Mouse (Mus musculus) forebrain, embryonic 16.5 days (tissue): ENCODE measurements around the gene Fbxw4. TPM values are rescaled to one million over a fixed set of nuclear protein-coding genes. Genes with fewer than 3 reads are reported as not detected.

Experiments used
- ATAC-seq: fragments of 200-750 bp; cut with Nextera tagmentation; 2 replicates; pipeline ENCODE4 v1.8.0; 2017; ENCODE audit warnings: mild to moderate bottlenecking, moderate library complexity
- H3K27ac ChIP-seq: fragments of 300-500 bp; sonication (generic); 2 replicates; pipeline ENCODE4 v1.5.1; 2014; ENCODE audit warnings: low read length, control low read depth
- H3K27me3 ChIP-seq: fragments of 300-500 bp; sonication (generic); replicated peaks from 2 replicates; pipeline ENCODE4 v1.6.1; 2014; ENCODE audit warnings: low read length; ENCODE audit not compliant: control insufficient read depth, insufficient read depth
- H3K36me3 ChIP-seq: fragments of 300-500 bp; sonication (generic); 2 replicates; pipeline ENCODE4 v1.6.1; 2014; ENCODE audit not compliant: control insufficient read depth, insufficient read depth
- H3K4me1 ChIP-seq: fragments of 300-500 bp; sonication (generic); replicated peaks from 2 replicates; pipeline ENCODE4 v1.6.1; 2014; ENCODE audit warnings: low read length; ENCODE audit not compliant: control insufficient read depth, insufficient read depth
- H3K4me2 ChIP-seq: fragments of 300-500 bp; sonication (generic); 2 replicates; pipeline ENCODE4 v1.6.1; 2014; ENCODE audit warnings: mild to moderate bottlenecking, low read length, control low read depth
- H3K4me3 ChIP-seq: fragments of 300-500 bp; sonication (generic); replicated peaks from 2 replicates; pipeline ENCODE4 v1.5.1; 2014; ENCODE audit warnings: mild to moderate bottlenecking, low read length, control low read depth
- H3K9ac ChIP-seq: fragments of 300-500 bp; sonication (generic); replicated peaks from 2 replicates; pipeline ENCODE4 v1.6.1; 2014; ENCODE audit warnings: low read depth, low read length, control low read depth
- H3K9me3 ChIP-seq: fragments of 300-500 bp; sonication (generic); 2 replicates; pipeline ENCODE4 v1.6.1; 2016; ENCODE audit warnings: low read length; ENCODE audit not compliant: control insufficient read depth
- WGBS: fragments of 180-500 bp; shearing (Covaris S2); extraction: QIAGEN DNeasy Blood & Tissue Kit; methylation state at CpG from one replicate; pipeline ENCODE4 v1.1.7; 2014; 5-methylcytosine and 5-hydroxymethylcytosine counted together
- polyA plus RNA-seq: library from polyadenylated mRNA; unstranded; fragments of >200 nt; fragmentation: Nextera tagmentation; extraction: Ambion mirVana; gene quantifications from 2 replicates; pipeline ENCODE4 v1.2.1, GENCODE M21; 2015

Gene Fbxw4
- polyA plus RNA-seq, 1 experiment from 2014 or later: 5.7 TPM

DNA sequence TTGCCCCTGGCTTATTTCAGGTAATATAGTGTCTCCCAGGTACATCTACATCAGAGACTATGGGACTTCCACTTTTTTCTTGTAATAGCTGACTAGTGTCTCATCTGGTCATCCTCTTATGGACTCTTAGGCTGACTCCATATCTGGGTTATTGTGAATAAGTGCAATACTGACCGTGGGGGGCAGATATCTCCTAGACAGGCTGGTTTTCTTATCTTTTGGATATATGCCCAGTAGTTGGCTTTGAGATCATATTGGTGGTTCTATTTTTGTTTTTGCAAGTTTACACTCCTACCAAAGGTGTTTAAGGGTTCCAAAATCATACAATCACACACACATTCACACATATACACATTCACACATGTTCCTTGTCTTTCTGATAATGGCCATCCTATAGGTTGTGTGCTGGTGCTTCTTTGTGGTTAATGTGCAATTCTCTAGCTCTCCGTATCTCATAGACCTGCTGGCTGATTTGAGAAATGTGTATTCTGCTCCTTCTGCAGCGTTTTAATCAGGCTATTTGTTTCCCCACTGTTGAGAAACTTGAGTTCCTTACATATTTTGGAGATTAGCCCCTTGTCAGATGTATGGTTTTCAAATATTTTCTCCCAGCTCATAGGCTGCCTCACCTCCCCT is 20.5 kb upstream of the Fbxw4 start:
- 59% methylated on average over 3 of the region's 3 CpGs for WGBS
- peaks cover 8% of the 10 kb centered on the region for H3K27me3 ChIP-seq
- H3K4me3 ChIP-seq: no peak overlapping the region
- H3K4me2 ChIP-seq: no peak overlapping the region
- no peaks in the 10 kb centered on the region for H3K36me3 ChIP-seq
- peaks cover 11% of the 10 kb centered on the region for H3K4me1 ChIP-seq
- no peaks in the 10 kb centered on the region for H3K9me3 ChIP-seq
- no peak overlapping the region for H3K27ac ChIP-seq
- no peak overlapping the region for H3K9ac ChIP-seq
- ATAC-seq: no peak

DNA sequence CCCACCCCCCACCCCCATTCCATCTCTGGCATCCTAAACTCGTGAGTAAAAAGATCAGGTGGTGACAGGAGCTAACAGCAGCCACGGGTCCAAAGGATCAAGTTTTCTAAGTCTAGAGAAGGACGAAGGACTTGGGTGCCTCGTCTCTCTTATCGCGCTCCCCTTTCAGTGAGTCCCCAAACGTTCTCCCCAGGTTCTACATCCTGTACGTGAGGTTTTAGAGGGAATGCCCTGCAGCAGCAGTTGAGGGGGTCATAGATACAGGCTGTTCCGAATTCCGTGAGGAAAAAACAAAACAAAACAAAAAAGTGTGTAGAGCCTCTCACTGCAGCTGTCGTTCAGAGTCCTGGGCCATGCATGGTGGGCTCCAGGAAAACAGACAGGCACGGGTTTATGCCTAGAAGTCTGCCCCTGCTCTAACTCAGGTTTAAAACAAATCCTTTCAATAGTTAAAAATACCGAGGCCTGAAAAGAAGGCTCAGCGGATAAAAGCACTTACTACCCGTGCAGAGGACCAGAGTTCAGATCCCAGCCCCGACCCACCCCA is 16.7 kb upstream of the Fbxw4 start:
- Histone ChIP-seq H3K36me3 (no peaks in the 10 kb centered on the region), H3K4me3 (no peak overlapping the region), H3K9ac (no peak overlapping the region), H3K27me3 (peaks cover 16% of the 10 kb centered on the region), H3K4me2 (peak overlapping the region; percentile 48), H3K27ac (no peak overlapping the region), H3K4me1 (peaks cover 12% of the 10 kb centered on the region), H3K9me3 (no peaks in the 10 kb centered on the region)
- ATAC-seq: no peak
- WGBS: 4% methylated on average over 16 of the region's 16 CpGs

DNA sequence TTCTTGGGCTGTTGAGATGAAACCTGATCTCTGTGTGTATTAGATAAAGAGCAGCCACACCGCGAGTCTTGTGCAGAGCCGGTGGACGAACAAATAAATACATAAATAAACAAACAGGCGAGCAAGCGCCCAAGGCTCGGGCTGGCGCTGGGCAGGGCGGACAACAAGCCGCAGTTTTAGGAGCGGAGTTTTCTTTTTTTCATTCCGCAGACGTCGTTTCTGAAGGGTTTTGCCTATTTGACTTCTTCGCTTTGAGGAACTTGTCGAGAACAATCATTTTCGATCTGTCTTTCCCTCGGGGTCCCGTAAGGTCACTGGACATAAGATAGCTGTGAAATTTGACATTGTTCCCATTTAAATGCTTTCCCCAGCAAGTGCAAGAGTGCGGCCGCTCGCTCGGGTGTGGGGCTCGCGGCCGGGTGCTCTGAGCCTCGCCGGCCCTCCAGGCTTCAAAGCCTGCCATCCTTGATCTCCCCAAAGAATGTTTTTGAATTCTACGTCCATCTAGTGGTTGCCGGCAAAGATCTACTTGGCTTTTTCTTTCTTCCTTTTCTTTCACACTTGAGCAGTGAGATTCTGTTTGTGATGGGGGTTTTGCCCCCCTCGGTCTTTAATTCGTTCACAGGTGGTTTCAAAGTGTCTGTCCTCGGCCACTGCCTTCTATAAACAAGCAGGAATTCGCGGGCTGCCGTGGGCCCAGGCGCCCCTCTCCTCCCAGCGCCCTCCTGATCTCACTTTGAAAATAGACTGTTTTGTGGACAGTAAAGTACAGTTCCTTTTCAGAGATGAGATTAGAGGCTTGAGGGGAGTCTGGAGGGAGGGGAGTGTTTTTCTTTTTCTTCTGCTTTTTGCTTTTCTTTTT is 15.8 kb upstream of the Fbxw4 start:
- 1% methylated on average over 38 of the region's 38 CpGs for WGBS

DNA sequence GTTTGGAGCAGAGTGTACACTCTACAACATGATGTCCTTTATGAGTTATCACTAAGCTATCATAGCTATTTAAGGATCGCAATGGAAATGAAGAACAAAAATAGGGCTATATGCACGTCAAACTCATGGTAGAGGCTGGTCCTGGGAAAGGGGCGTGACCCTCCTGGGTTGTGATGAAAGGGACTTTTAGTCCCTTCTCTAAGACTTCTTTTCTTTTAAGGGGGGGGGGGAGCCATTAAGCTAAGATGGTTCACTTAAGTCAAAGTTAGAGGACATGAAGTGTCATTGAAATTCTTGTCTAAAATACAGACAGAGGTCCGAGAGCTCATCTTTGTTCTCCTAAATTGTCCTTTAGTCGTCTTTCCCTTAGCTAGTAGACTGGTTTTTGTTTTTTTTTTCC is 15.1 kb upstream of the Fbxw4 start:
- Histone ChIP-seq H3K9ac (no peak overlapping the region), H3K4me2 (no peak overlapping the region), H3K4me3 (no peak overlapping the region), H3K27ac (no peak overlapping the region), H3K9me3 (no peaks in the 10 kb centered on the region), H3K27me3 (peaks cover 16% of the 10 kb centered on the region), H3K4me1 (peaks cover 12% of the 10 kb centered on the region), H3K36me3 (no peaks in the 10 kb centered on the region)
- WGBS: 25% methylated on average over 5 of the region's 5 CpGs
- no peak for ATAC-seq

More for the DNA sequence above, 15.8 kb upstream of the Fbxw4 start:
- no peaks in the 10 kb centered on the region for H3K36me3 ChIP-seq
- no peak for ATAC-seq
- no peaks in the 10 kb centered on the region for H3K9me3 ChIP-seq
- H3K9ac ChIP-seq: no peak overlapping the region
- peaks cover 16% of the 10 kb centered on the region for H3K27me3 ChIP-seq
- H3K27ac ChIP-seq: no peak overlapping the region
- H3K4me2 ChIP-seq: peak overlapping the region; percentile 48
- peaks cover 12% of the 10 kb centered on the region for H3K4me1 ChIP-seq
- peak overlapping the region; percentile 34 for H3K4me3 ChIP-seq

DNA sequence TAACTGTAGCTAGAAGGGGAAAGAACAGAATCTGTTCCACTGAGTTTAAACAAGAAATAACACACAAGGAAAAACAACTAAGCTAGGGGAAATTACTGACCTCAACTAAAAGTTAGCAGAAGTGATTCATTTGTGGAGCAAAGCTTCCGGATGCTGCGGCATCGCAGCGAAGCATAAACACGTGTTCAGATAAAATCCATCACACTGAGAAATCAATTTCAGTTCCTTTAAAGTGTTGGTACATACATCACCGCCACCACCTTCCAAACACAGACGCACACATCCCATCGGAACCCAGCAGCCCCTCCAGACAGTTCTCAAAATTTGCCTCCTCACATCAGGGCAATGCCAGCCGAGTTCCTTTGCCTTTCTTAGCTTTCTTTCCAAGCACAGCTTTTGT is 12.9 kb upstream of the Fbxw4 start:
- WGBS: 82% methylated on average over 9 of the region's 9 CpGs
- peaks cover 16% of the 10 kb centered on the region for H3K27me3 ChIP-seq

DNA sequence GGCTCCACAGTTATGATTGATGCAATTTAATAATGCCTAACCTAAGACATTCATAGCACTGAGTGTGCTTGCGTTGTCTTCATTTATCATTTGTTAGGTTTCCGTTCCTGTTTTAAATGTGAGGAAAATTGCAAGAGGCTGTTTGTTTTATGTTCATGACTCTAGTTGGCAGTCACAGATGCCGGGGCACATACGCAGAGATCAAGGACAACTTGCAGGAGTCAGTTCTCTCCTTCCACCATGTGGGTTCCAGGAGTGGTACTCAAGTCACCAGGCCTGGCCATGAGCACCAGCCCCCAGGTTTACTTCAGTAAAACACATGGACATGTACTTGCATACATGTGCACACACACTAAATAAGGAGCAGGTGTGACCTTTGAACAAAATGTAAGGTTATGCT is 8.9 kb upstream of the Fbxw4 start:
- no peak overlapping the region for H3K27ac ChIP-seq
- no peaks in the 10 kb centered on the region for H3K9me3 ChIP-seq

More for the DNA sequence above, 12.9 kb upstream of the Fbxw4 start:
- Histone ChIP-seq H3K9ac (no peak overlapping the region), H3K27ac (no peak overlapping the region), H3K4me2 (no peak overlapping the region), H3K9me3 (no peaks in the 10 kb centered on the region), H3K4me1 (peaks cover 12% of the 10 kb centered on the region), H3K4me3 (no peak overlapping the region), H3K36me3 (no peaks in the 10 kb centered on the region)
- ATAC-seq: no peak

DNA sequence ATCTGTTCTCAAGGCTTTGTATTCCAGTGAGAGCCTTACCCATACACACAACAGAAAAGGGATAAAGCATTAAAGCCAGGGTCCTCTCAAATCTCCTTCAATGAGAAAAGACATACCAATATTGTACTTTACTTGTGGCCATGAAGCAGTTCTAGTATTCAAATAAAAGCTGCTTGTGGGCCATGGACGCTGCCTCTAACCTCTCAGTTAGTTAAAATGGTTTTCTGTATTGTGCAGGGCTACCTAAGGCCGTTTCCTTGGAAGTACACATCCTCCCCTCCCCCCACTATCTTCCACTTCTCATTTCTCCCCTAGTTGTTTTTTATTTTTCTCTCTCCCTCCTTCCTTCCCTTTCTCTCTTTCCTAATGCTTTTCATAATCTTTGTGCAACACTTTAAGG is 3.7 kb upstream of the Fbxw4 start:
- Histone ChIP-seq H3K4me3 (no peak overlapping the region), H3K27me3 (no peaks in the 10 kb centered on the region), H3K36me3 (no peaks in the 10 kb centered on the region), H3K4me1 (peaks cover 11% of the 10 kb centered on the region), H3K9ac (no peak overlapping the region), H3K27ac (no peak overlapping the region), H3K9me3 (no peaks in the 10 kb centered on the region), H3K4me2 (no peak overlapping the region)
- ATAC-seq: no peak
- WGBS: 81% methylated on average over 2 of the region's 2 CpGs

More for the DNA sequence above, 8.9 kb upstream of the Fbxw4 start:
- peaks cover 5% of the 10 kb centered on the region; the same call in 1 of the 2 replicates for H3K27me3 ChIP-seq
- no peak overlapping the region for H3K4me3 ChIP-seq
- ATAC-seq: no peak
- no peaks in the 10 kb centered on the region for H3K4me1 ChIP-seq
- H3K9ac ChIP-seq: no peak overlapping the region
- H3K36me3 ChIP-seq: no peaks in the 10 kb centered on the region
- WGBS: 97% methylated on average over 4 of the region's 4 CpGs
- no peak overlapping the region for H3K4me2 ChIP-seq

- Histone ChIP-seq H3K27ac (peak overlapping the region; percentile 92), H3K27me3 (no peaks in the 10 kb centered on the region), H3K9ac (peak overlapping the region; percentile 89), H3K9me3 (no peaks in the 10 kb centered on the region), H3K4me2 (peak overlapping the region; percentile 66), H3K4me3 (peak overlapping the region; percentile 74), H3K36me3 (no peaks in the 10 kb centered on the region), H3K4me1 (peaks cover 21% of the 10 kb centered on the region)
- 18% methylated on average over 18 of the region's 18 CpGs for WGBS
- ATAC-seq: no peak
Measured at GRCm38 (mm10) chr19:45660503-45660790, 335 bp upstream of the Fbxw4 start.

GRCm38 (mm10) chr19:45659301-45659737 is 793 bp downstream of the Fbxw4 start:
- no peaks in the 10 kb centered on the region for H3K9me3 ChIP-seq
- peak overlapping the region; percentile 92 for H3K27ac ChIP-seq
- H3K27me3 ChIP-seq: no peaks in the 10 kb centered on the region
- no peak; the same call in 1 of the 2 replicates for ATAC-seq
- H3K4me2 ChIP-seq: peak overlapping the region; percentile 66
- under 1% methylated on average over 17 of the region's 18 CpGs for WGBS
- peak overlapping the region; percentile 89 for H3K9ac ChIP-seq
- H3K4me1 ChIP-seq: peaks cover 21% of the 10 kb centered on the region
- no peaks in the 10 kb centered on the region for H3K36me3 ChIP-seq
- peak overlapping the region; percentile 74 for H3K4me3 ChIP-seq
